Mouse (Mus musculus): ENCODE data around the gene Ormdl3. TPM values are rescaled to one million over a fixed set of nuclear protein-coding genes. Genes with fewer than 3 reads are reported as not detected.

The Ormdl3 gene
- total RNA-seq, 1 experiment = 45.4 TPM

DNA sequence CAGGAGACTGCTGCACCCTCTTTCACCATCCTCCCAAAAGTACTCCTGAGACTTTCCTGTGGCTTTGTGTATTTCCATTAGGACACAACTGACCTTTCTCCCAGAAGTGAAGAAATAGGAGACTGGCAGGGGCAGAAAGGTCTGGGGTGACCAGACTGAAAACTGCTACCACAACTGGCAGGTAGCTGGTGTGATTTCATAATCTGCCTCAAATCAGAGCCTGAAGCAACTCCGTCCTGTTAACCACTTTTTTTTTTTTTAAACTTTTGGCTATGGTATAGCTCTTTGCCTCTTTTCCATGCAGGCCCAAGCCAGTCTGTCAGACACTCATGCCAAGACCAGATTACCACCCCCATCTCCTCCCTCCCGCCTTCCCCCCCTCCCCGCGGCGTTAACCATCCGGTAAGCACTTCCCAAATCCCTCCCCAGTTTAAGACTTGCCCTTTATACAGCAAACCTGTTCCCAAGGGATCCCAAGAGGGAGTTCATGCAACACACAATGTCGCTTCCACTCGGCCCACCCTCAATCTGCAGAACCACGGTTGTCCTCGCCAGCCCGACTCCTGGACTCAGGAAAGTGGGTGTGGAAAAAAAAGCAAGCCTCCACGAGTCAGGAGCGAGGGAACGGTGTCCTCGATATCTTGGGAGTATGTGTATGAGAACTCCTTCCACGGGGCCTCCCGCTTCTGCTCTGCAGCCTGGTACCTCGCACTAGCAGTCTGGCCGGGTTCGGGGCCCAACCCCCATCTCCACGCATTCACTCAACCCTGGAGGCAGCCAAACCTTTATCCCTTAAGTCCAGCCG lies 879 bp downstream of the Ormdl3 start:
- Histone ChIP-seq H3K36me3 (ENCODE audit: control insufficient read depth, insufficient read depth, low read length, poor library complexity, severe bottlenecking) (peaks cover 15% of the 10 kb centered on the region), H3K4me1 (ENCODE audit: control insufficient read depth in 2 of 2, insufficient read depth in 2 of 2, low read length in 2 of 2, poor library complexity in 1 of 2) (peaks cover 0 to 25% of the 10 kb centered on the region in 2 experiments; a peak in 3 of 4 replicates), H3K27ac (ENCODE audit: insufficient read depth, low read depth, low read length, poor library complexity, severe bottlenecking) (no peak overlapping the region), H3K9ac (ENCODE audit: insufficient read depth, low read depth, low read length, poor library complexity, severe bottlenecking) (peak overlapping the region; percentile 94), H3K9me3 (ENCODE audit: control insufficient read depth, insufficient read depth, low read depth, low read length) (no peaks in the 10 kb centered on the region), H3K4me3 (ENCODE audit: insufficient read depth in 1 of 2, low read depth in 1 of 2, low read length in 2 of 2, poor library complexity in 1 of 2, severe bottlenecking in 1 of 2) (peak overlapping the region; percentile 97)
- in situ Hi-C loops (cut with MboI; ENCODE audit: low sequenced_read_pairs in 2 of 2, unreplicated experiment in 2 of 2) = no loop called here
- no peak for TF ChIP-seq ZC3H11A (IDR thresholded peaks at IDR 0.05; ENCODE audit: borderline replicate concordance, low read depth, low read length)
- TF ChIP-seq HCFC1 (IDR thresholded peaks at IDR 0.05; ENCODE audit: borderline replicate concordance, insufficient read depth, low read length) = no peak
- TF ChIP-seq CHD2 (IDR thresholded peaks at IDR 0.05; ENCODE audit: low read depth, low read length) = no peak
- no peak for TF ChIP-seq ZNF384 (IDR thresholded peaks at IDR 0.05; ENCODE audit: low read depth, low read length)
- TF ChIP-seq MAFK (IDR thresholded peaks at IDR 0.05; ENCODE audit: insufficient read depth, low read depth, low read length) = no peak
- DNase-seq (ENCODE audit: low read depth, low spot score) = no peak

- H3K27ac ChIP-seq (ENCODE audit: insufficient read depth, low read depth, low read length, poor library complexity, severe bottlenecking) = no peak overlapping the region
- DNase-seq (ENCODE audit: low read depth, low spot score) = no peak
- H3K4me3 ChIP-seq (ENCODE audit: insufficient read depth in 1 of 2, low read depth in 1 of 2, low read length in 2 of 2, poor library complexity in 1 of 2, severe bottlenecking in 1 of 2) = no peak overlapping the region
- H3K9ac ChIP-seq (ENCODE audit: insufficient read depth, low read depth, low read length, poor library complexity, severe bottlenecking) = no peak overlapping the region
- in situ Hi-C loops (cut with MboI; ENCODE audit: low sequenced_read_pairs in 2 of 2, unreplicated experiment in 2 of 2) = no loop called here
- peaks cover 6 to 39% of the 10 kb centered on the region in 2 experiments for H3K4me1 ChIP-seq (ENCODE audit: control insufficient read depth in 2 of 2, insufficient read depth in 2 of 2, low read length in 2 of 2, poor library complexity in 1 of 2)
- no peak for TF ChIP-seq HCFC1 (IDR thresholded peaks at IDR 0.05; ENCODE audit: borderline replicate concordance, insufficient read depth, low read length)
- no peak for TF ChIP-seq ZNF384 (IDR thresholded peaks at IDR 0.05; ENCODE audit: low read depth, low read length)
- no peak for TF ChIP-seq MAFK (IDR thresholded peaks at IDR 0.05; ENCODE audit: insufficient read depth, low read depth, low read length)
- no peak for TF ChIP-seq CHD2 (IDR thresholded peaks at IDR 0.05; ENCODE audit: low read depth, low read length)
- no peak for TF ChIP-seq ZC3H11A (IDR thresholded peaks at IDR 0.05; ENCODE audit: borderline replicate concordance, low read depth, low read length)
- peaks cover 15% of the 10 kb centered on the region for H3K36me3 ChIP-seq (ENCODE audit: control insufficient read depth, insufficient read depth, low read length, poor library complexity, severe bottlenecking)
- no peaks in the 10 kb centered on the region for H3K9me3 ChIP-seq (ENCODE audit: control insufficient read depth, insufficient read depth, low read depth, low read length)
Measured at GRCm38 (mm10) chr11:98584629-98585177, 2.5 kb downstream of the Ormdl3 start.

DNA sequence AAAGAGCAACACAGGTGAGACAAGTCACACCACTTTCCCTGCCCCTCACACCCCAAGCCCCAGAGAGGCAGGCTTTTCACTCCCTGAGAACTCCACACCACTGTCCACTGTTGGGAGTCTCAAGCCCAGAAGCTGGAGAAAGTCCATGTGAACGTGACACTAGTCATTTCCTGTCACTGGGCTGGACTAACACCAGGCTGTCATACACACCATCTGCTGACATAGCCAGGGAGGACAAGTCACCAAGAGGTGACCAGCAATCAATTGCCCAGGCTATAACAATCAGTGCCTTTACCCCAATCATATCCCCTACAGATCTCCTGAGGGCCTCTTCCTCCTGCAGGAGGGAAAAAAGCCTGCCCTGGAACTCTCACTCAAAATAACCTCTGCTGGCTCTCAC lies 3.0 kb downstream of the Ormdl3 start:
- in situ Hi-C loops (cut with MboI; ENCODE audit: low sequenced_read_pairs in 2 of 2, unreplicated experiment in 2 of 2) = no loop called here
- peaks cover 6 to 40% of the 10 kb centered on the region in 2 experiments for H3K4me1 ChIP-seq (ENCODE audit: control insufficient read depth in 2 of 2, insufficient read depth in 2 of 2, low read length in 2 of 2, poor library complexity in 1 of 2)
- H3K27ac ChIP-seq (ENCODE audit: insufficient read depth, low read depth, low read length, poor library complexity, severe bottlenecking) = no peak overlapping the region
- H3K9ac ChIP-seq (ENCODE audit: insufficient read depth, low read depth, low read length, poor library complexity, severe bottlenecking) = no peak overlapping the region
- no peak overlapping the region for H3K4me3 ChIP-seq (ENCODE audit: insufficient read depth in 1 of 2, low read depth in 1 of 2, low read length in 2 of 2, poor library complexity in 1 of 2, severe bottlenecking in 1 of 2)
- no peak for DNase-seq (ENCODE audit: low read depth, low spot score)
- peaks cover 15% of the 10 kb centered on the region for H3K36me3 ChIP-seq (ENCODE audit: control insufficient read depth, insufficient read depth, low read length, poor library complexity, severe bottlenecking)
- H3K9me3 ChIP-seq (ENCODE audit: control insufficient read depth, insufficient read depth, low read depth, low read length) = no peaks in the 10 kb centered on the region
- TF ChIP-seq ZC3H11A (IDR thresholded peaks at IDR 0.05; ENCODE audit: borderline replicate concordance, low read depth, low read length) (no peak), CHD2 (IDR thresholded peaks at IDR 0.05; ENCODE audit: low read depth, low read length) (no peak), HCFC1 (IDR thresholded peaks at IDR 0.05; ENCODE audit: borderline replicate concordance, insufficient read depth, low read length) (no peak), MAFK (IDR thresholded peaks at IDR 0.05; ENCODE audit: insufficient read depth, low read depth, low read length) (no peak), ZNF384 (IDR thresholded peaks at IDR 0.05; ENCODE audit: low read depth, low read length) (no peak)

DNA sequence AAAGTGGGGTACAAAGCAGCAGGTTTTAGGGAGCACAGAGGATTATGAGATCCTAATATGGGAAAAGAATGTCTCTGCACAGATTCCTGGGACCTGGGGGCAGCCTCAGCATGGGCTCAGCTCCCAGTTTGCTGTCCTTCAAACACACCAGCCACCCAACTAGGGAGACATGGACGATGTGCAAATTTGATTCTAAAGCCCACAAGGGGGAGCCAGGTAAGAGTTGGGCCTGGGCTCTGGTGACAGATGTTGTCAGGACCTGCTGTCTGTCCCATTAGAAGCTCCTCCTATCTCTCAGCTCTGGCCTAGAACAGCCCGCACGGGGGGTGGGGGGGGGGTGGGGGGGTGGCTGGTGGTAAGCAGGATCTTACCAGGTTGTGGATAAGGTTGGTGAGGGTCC lies 3.6 kb downstream of the Ormdl3 start:
- no peak for TF ChIP-seq HCFC1 (IDR thresholded peaks at IDR 0.05; ENCODE audit: borderline replicate concordance, insufficient read depth, low read length)
- TF ChIP-seq CHD2 (IDR thresholded peaks at IDR 0.05; ENCODE audit: low read depth, low read length) = no peak
- TF ChIP-seq MAFK (IDR thresholded peaks at IDR 0.05; ENCODE audit: insufficient read depth, low read depth, low read length) = no peak
- peaks cover 6 to 37% of the 10 kb centered on the region in 2 experiments for H3K4me1 ChIP-seq (ENCODE audit: control insufficient read depth in 2 of 2, insufficient read depth in 2 of 2, low read length in 2 of 2, poor library complexity in 1 of 2)
- no peak overlapping the region for H3K27ac ChIP-seq (ENCODE audit: insufficient read depth, low read depth, low read length, poor library complexity, severe bottlenecking)
- H3K9me3 ChIP-seq (ENCODE audit: control insufficient read depth, insufficient read depth, low read depth, low read length) = no peaks in the 10 kb centered on the region
- in situ Hi-C loops (cut with MboI; ENCODE audit: low sequenced_read_pairs in 2 of 2, unreplicated experiment in 2 of 2) = no loop called here
- no peak overlapping the region for H3K9ac ChIP-seq (ENCODE audit: insufficient read depth, low read depth, low read length, poor library complexity, severe bottlenecking)
- H3K36me3 ChIP-seq (ENCODE audit: control insufficient read depth, insufficient read depth, low read length, poor library complexity, severe bottlenecking) = peaks cover 15% of the 10 kb centered on the region
- DNase-seq (ENCODE audit: low read depth, low spot score) = no peak
- H3K4me3 ChIP-seq (ENCODE audit: insufficient read depth in 1 of 2, low read depth in 1 of 2, low read length in 2 of 2, poor library complexity in 1 of 2, severe bottlenecking in 1 of 2) = no peak overlapping the region

Data from ES-E14 (cell line).